Mouse (Mus musculus): Measurements from ENCODE around the gene Mettl16. TPM values are rescaled to one million over a fixed set of nuclear protein-coding genes. Genes with fewer than 3 reads are reported as not detected.

Gene Mettl16
- polyA plus RNA-seq, 1 experiment from 2014 or later, result 34.8 TPM

- Histone ChIP-seq H3K4me3 (replicated peaks) (no peak overlapping the region), H3K4me1 (replicated peaks) (peaks cover 17% of the 10 kb centered on the region), H3K36me3 (no peaks in the 10 kb centered on the region), H3K9ac (no peak overlapping the region), H3K4me2 (no peak overlapping the region), H3K9me3 (replicated peaks) (no peaks in the 10 kb centered on the region), H3K27ac (no peak overlapping the region), H3K27me3 (no peaks in the 10 kb centered on the region)
- no peak for DNase-seq
- WGBS (ENCODE audit: insufficient replicate concordance), result 20% methylated on average over 9 of the region's 9 CpGs
- no peak for ATAC-seq (ENCODE audit: low read depth)
Measured at GRCm38 (mm10) chr11:74876801-74877200, 106.2 kb downstream of the Mettl16 start.

Small RNA genes within 50 kb of the gene (microRNA-seq; reads per million reads assigned to microRNA genes)
- gene Mir6926, result 0.88 reads per million

Other genes starting within 250 kb of the Mettl16 start
- gene Rap1gap2, start 159.9 kb upstream of the Mettl16 start, polyA plus RNA-seq (2015; fragmentation: Nextera tagmentation; extraction: Ambion mirVana), result 0.77 and 0.82 TPM in 2 replicates
- 7.6 and 8.3 TPM in 2 replicates for gene Ccdc92b, start 151.2 kb upstream of the Mettl16 start, polyA plus RNA-seq (2015; fragmentation: Nextera tagmentation; extraction: Ambion mirVana)
- gene Cluh, start 121.3 kb upstream of the Mettl16 start, polyA plus RNA-seq (2015; fragmentation: Nextera tagmentation; extraction: Ambion mirVana), result 24.6 and 32.2 TPM in 2 replicates
- gene Pafah1b1, start 46.2 kb upstream of the Mettl16 start, polyA plus RNA-seq (2015; fragmentation: Nextera tagmentation; extraction: Ambion mirVana), result 38.9 and 49.9 TPM in 2 replicates
- gene Mnt, start 60.1 kb downstream of the Mettl16 start, polyA plus RNA-seq (2015; fragmentation: Nextera tagmentation; extraction: Ambion mirVana), result 1.3 and 1.5 TPM in 2 replicates
- gene Sgsm2, start 126.2 kb downstream of the Mettl16 start, polyA plus RNA-seq (2015; fragmentation: Nextera tagmentation; extraction: Ambion mirVana), result 1.2 and 1.5 TPM in 2 replicates
- gene Tsr1, start 127.2 kb downstream of the Mettl16 start, polyA plus RNA-seq (2015; fragmentation: Nextera tagmentation; extraction: Ambion mirVana), result 32.6 and 39.1 TPM in 2 replicates
- 4.4 and 5.5 TPM in 2 replicates for gene Smg6, start 155.0 kb downstream of the Mettl16 start, polyA plus RNA-seq (2015; fragmentation: Nextera tagmentation; extraction: Ambion mirVana)
- gene Srr, start 155.1 kb downstream of the Mettl16 start, polyA plus RNA-seq (2015; fragmentation: Nextera tagmentation; extraction: Ambion mirVana), result 3.9 and 5.1 TPM in 2 replicates